Mouse (Mus musculus) left cerebral cortex, adult 6 months (tissue): ENCODE results near the gene Rnf216. TPM values are rescaled to one million over a fixed set of nuclear protein-coding genes. Genes with fewer than 3 reads are reported as not detected.

Experiments
- long read RNA-seq, 2 experiments: library from polyadenylated mRNA; unstranded; transcript quantifications; one replicate each; pipeline ENCODE4 v2.0.0; 2019 to 2020
- polyA plus RNA-seq: library from polyadenylated mRNA; unstranded; fragments of <200 nt; fragmentation: Nextera tagmentation; gene quantifications from 2 replicates; pipeline ENCODE4 v1.2.3, GENCODE M21; 2021

Gene Rnf216
- 10.6 and 13.2 TPM in 2 replicates for polyA plus RNA-seq
- long read RNA-seq, experiment 1, full-length matches to known transcripts = 52 of 104 reads
- long read RNA-seq, experiment 1, partial matches to known transcripts = 13 of 104 reads
- long read RNA-seq, experiment 1, other reads (novel, unspliced or antisense) = 39 of 104 reads
- long read RNA-seq, experiment 2, full-length matches to known transcripts = 2 of 31 reads
- long read RNA-seq, experiment 2, partial matches to known transcripts = 14 of 31 reads
- long read RNA-seq, experiment 2, other reads (novel, unspliced or antisense) = 15 of 31 reads

DNA sequence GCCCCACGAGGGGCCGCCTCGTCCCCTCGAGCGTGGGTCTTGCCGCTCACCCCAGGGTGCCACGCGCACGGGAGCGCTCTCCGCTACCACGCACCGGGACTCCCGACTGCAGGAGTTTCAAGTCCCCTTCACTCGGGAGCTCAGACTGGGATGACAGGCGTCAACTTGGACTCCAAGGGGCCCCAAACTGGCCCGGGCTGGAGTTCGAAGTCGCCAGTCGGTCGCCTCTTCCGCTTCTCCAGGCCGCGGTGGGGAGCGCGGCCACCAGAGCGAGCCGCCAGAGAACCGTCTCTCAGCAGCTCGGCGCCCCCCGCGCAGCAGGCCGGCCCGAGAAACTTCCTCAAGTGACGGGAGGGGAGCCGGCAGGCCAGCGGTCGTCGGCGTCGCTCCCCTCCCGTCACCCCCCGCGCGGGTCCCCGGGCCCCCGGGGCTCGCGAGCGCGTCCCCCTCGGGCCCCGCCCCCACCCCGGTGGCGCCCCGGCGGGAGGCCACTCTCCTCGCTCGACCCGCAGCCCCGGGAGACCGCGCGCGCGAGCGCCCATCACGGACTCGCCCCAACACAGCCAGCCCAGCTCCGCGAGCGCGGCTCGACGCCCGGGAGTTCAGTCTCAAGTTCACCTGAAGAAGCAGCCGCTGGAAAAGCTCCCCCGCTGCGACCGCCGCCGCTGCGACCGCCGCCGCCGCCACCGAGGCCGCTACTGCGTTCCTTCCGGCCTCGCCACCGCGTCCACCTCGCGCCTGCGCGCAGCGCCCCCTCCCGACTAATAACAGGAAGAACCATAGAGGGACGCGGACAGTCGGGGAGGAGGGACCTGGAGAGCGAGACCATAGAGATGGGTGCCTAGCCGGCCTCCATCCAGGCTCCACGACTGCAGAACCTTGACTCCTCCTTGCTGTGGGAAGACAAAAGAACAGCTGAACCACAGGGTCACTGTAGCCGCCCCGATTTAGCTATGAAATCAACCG, at the start of gene Rnf216:
Rnf216 (minus strand) TSS at position 714 of the 966 bp plus-strand sequence.

GRCm38 (mm10) chr5:143147481-143147880, 34.7 kb upstream of the Rnf216 start, which contains the start of gene Olfr718-ps1:
Gene Olfr718-ps1, minus strand, starts transcription at chr5:143147581.

DNA sequence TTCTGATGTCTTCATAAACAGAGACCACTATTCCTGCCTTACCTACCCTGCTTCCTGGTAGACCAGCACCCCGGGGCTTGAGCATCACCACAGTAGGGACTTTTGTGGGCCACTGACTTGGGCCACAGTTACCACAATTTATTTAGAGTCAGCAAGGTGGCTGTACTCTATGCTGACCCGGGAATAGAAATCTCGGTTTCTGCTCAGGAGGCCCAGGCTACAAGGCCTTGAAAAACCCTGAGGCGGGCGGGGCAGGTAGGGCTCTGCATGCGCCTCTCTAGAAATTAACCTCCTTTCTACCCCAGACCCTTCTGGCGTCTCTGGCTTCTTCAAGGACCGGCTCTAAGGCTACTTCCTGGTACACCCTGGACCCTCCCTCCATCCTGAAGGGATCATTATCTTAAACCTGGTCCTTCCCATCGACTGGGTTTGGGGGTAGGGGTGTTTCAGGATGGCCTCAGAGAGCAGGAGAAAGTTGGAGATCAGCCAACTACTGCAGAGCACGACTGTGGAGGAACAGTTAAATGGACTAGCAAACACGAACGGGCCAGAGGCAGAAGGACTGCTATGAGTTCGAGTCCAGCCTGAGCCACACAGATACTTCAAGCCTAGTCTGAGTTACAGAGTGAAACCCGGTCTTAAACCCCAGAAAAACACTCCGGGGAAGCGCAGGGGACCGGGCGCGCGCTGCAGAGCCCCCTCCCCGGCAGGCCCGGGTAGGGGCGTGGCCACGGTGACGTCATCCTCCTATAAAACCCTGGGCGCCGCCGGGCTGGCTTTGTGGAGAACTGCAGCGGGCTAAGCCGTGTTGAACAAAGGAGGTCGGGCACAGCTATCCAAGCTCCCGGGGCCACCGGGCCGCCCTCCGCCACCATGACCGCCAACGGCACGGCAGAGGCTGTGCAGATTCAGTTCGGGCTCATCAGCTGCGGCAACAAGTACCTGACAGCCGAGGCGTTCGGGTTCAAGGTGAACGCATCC, 152.9 kb downstream of the Rnf216 start, which contains the start of gene Fscn1:
Fscn1 (plus strand) TSS at position 768 of the 981 bp plus-strand sequence.

Other genes starting within 250 kb of the Rnf216 start
- gene Fbxl18, start 217.6 kb downstream of the Rnf216 start, polyA plus RNA-seq = 16.2 and 17.4 TPM in 2 replicates
- gene Actb, start 206.2 kb downstream of the Rnf216 start, polyA plus RNA-seq = 4,361 and 6,643 TPM in 2 replicates
- gene Fscn1, start 152.7 kb downstream of the Rnf216 start, polyA plus RNA-seq = 290 and 331 TPM in 2 replicates
- not detected in 2 replicates for gene Olfr718-ps1, start 34.6 kb upstream of the Rnf216 start, polyA plus RNA-seq
- 3.7 and 4.3 TPM in 2 replicates for gene Rbak, start 67.8 kb upstream of the Rnf216 start, polyA plus RNA-seq
- not detected in 2 replicates for gene Spdye4b, start 68.0 kb upstream of the Rnf216 start, polyA plus RNA-seq
- not detected in 2 replicates for gene Spdye4a, start 113.9 kb upstream of the Rnf216 start, polyA plus RNA-seq
- 4.1 and 9.7 TPM in 2 replicates for gene Zfp12, start 122.2 kb upstream of the Rnf216 start, polyA plus RNA-seq
- gene Zfp316, start 157.0 kb upstream of the Rnf216 start, polyA plus RNA-seq = 4.9 and 9.1 TPM in 2 replicates
- 0.48 and 0.82 TPM in 2 replicates for gene Zfp853, start 180.6 kb upstream of the Rnf216 start, polyA plus RNA-seq
- gene E130309D02Rik, start 202.4 kb upstream of the Rnf216 start, polyA plus RNA-seq = 16.4 and 22.5 TPM in 2 replicates
- gene Zdhhc4, start 216.3 kb upstream of the Rnf216 start, polyA plus RNA-seq = 46.9 and 60.3 TPM in 2 replicates
- 0.75 and 0.89 TPM in 2 replicates for gene Grid2ip, start 244.3 kb upstream of the Rnf216 start, polyA plus RNA-seq